Comparison of ENCODE assay signal across 8 mouse cellular contexts in genomic region chr11:77983191-77983936, GRCm38 (mm10). TPM values are rescaled to one million over a fixed set of nuclear protein-coding genes. Genes with fewer than 3 reads are reported as not detected.
DNase-seq lines count a peak whose midpoint lies in the region; ATAC-seq and TF ChIP-seq lines count a peak whose summit lies in the region.

No protein-coding gene starts in this region.

- peak overlapping the region; percentile 100 for H3K9ac ChIP-seq in heart, embryonic 14.5 days (ENCODE audit: low read length)
- H3K9ac ChIP-seq in liver, postnatal 0 days (replicated peaks): peak overlapping the region; percentile 96

- peak overlapping the region; percentile 91 for H3K4me2 ChIP-seq in heart, embryonic 14.5 days (ENCODE audit: low read length)
- H3K4me2 ChIP-seq in liver, postnatal 0 days (ENCODE audit: low read depth, low read length): peak overlapping the region; percentile 88

- 0% methylated on average over 29 of the region's 32 CpGs for WGBS in heart, embryonic 14.5 days
- WGBS in liver, postnatal 0 days (ENCODE audit: insufficient replicate concordance): under 1% methylated on average over 25 of the region's 32 CpGs
- under 1% methylated on average over 32 of the region's 32 CpGs for WGBS in olfactory bulb, adult 2 months

- peak overlapping the region; percentile 92 to 96 for H3K4me3 ChIP-seq in heart, embryonic 14.5 days (ENCODE audit: control insufficient read depth in 1 of 2, insufficient read depth in 1 of 2, low read depth in 1 of 2, low read length in 2 of 2)
- H3K4me3 ChIP-seq in liver, postnatal 0 days (ENCODE audit: low read depth, low read length): peak overlapping the region; percentile 93
- peak overlapping the region; percentile 96 for H3K4me3 ChIP-seq in olfactory bulb, adult 2 months (ENCODE audit: insufficient read depth, low read depth, low read length)

- H3K9me3 ChIP-seq in heart, embryonic 14.5 days (ENCODE audit: control insufficient read depth, low read length): no peaks in the 10 kb centered on the region
- H3K9me3 ChIP-seq in liver, postnatal 0 days (ENCODE audit: low read length): no peaks in the 10 kb centered on the region

- DNase-seq in right cerebral cortex, adult 2 months (ENCODE audit: low spot score in 2 of 2): peak; percentile 47 to 53
- no peak for DNase-seq in right cerebral cortex, adult 18-20 months
- DNase-seq in embryo, embryonic 10.5 days (ENCODE audit: low spot score): peak; percentile 67
- peak; percentile 39 to 74 for DNase-seq in kidney, postnatal 25 days
- DNase-seq in liver, postnatal 0 days: peak; percentile 72
- peak; percentile 63 to 69 for DNase-seq in thymus, postnatal 10 days (ENCODE audit: low spot score in 2 of 2)

- no peak for TF ChIP-seq CTCF in liver, postnatal 0 days (IDR thresholded peaks at IDR 0.05; ENCODE audit: low read depth)
- TF ChIP-seq CTCF in olfactory bulb, adult 2 months (IDR thresholded peaks at IDR 0.05; ENCODE audit: insufficient read depth, low read depth, low read length): no peak

- TF ChIP-seq EP300 in liver, postnatal 0 days (IDR thresholded peaks at IDR 0.05; ENCODE audit: low read depth): no peak

- H3K36me3 ChIP-seq in heart, embryonic 14.5 days (ENCODE audit: control insufficient read depth, insufficient read depth, low read length): peaks cover 25% of the 10 kb centered on the region
- peaks cover 13% of the 10 kb centered on the region for H3K36me3 ChIP-seq in liver, postnatal 0 days (replicated peaks; ENCODE audit: insufficient read depth, low read length)

- peak overlapping the region; percentile 81 to 93 for H3K27ac ChIP-seq in heart, embryonic 14.5 days (replicated peaks in 1 of 2; ENCODE audit: control insufficient read depth in 1 of 2, insufficient read depth in 1 of 2, low read depth in 2 of 2, low read length in 2 of 2)
- peak overlapping the region; percentile 94 for H3K27ac ChIP-seq in liver, postnatal 0 days (ENCODE audit: low read depth)
- peak overlapping the region; percentile 95 for H3K27ac ChIP-seq in olfactory bulb, adult 2 months (ENCODE audit: insufficient read depth, low read depth, low read length)

- H3K27me3 ChIP-seq in heart, embryonic 14.5 days (ENCODE audit: control insufficient read depth, insufficient read depth, low read length): 0 out of 2 replicates have a peak, but pooled peaks cover under 1% of the 10 kb centered on the region
- H3K27me3 ChIP-seq in liver, postnatal 0 days (ENCODE audit: insufficient read depth, low read length): no peaks in the 10 kb centered on the region

- no peak for ATAC-seq in heart, embryonic 14.5 days (ENCODE audit: insufficient number of reproducible peaks, insufficient read depth, low FRiP score, low read depth)
- ATAC-seq in liver, postnatal 0 days: no peak

- peaks cover 4 to 18% of the 10 kb centered on the region in 2 experiments for H3K4me1 ChIP-seq in heart, embryonic 14.5 days (ENCODE audit: control insufficient read depth in 2 of 2, insufficient read depth in 2 of 2, low read length in 2 of 2)
- H3K4me1 ChIP-seq in liver, postnatal 0 days (ENCODE audit: insufficient read depth): peaks cover 12% of the 10 kb centered on the region; the same call in 1 of the 2 replicates
- H3K4me1 ChIP-seq in olfactory bulb, adult 2 months (ENCODE audit: control insufficient read depth, insufficient read depth, low read length): peaks cover 5% of the 10 kb centered on the region; the same call in 1 of the 2 replicates

- TF ChIP-seq POLR2A in olfactory bulb, adult 2 months (IDR thresholded peaks at IDR 0.05; ENCODE audit: insufficient read depth, low read depth, low read length): no peak

RNA-seq across cellular contexts. Expression of gene Phf12, which starts 0.8 kb away (rescaled TPM):
- 10.8 and 11.6 TPM in 2 replicates for polyA plus RNA-seq in heart, embryonic 14.5 days (2014; fragmentation: Nextera tagmentation; extraction: Ambion mirVana)
- 5.0 and 5.1 TPM in 2 replicates for polyA plus RNA-seq in liver, postnatal 0 days (2015; fragmentation: Nextera tagmentation; extraction: Ambion mirVana)
- 389 TPM in 1 of 2 replicates, not detected in the other for polyA plus RNA-seq in olfactory bulb, adult 2 months (2012; ENCODE audit: insufficient read depth, insufficient read length, low replicate concordance, missing spikeins)

RNA-seq across cellular contexts. Expression of gene Dhrs13, which starts 48.7 kb away (rescaled TPM):
- polyA plus RNA-seq in heart, embryonic 14.5 days (2014; fragmentation: Nextera tagmentation; extraction: Ambion mirVana): 14.4 and 18.0 TPM in 2 replicates
- polyA plus RNA-seq in liver, postnatal 0 days (2015; fragmentation: Nextera tagmentation; extraction: Ambion mirVana): 9.2 and 10.6 TPM in 2 replicates
- polyA plus RNA-seq in olfactory bulb, adult 2 months (2012; ENCODE audit: insufficient read depth, insufficient read length, low replicate concordance, missing spikeins): not detected in 2 replicates

RNA-seq across cellular contexts. Expression of gene Sez6, which starts 52.8 kb away (rescaled TPM):
- polyA plus RNA-seq in heart, embryonic 14.5 days (2014; fragmentation: Nextera tagmentation; extraction: Ambion mirVana): 0.15 TPM in 1 of 2 replicates, not detected in the other
- polyA plus RNA-seq in liver, postnatal 0 days (2015; fragmentation: Nextera tagmentation; extraction: Ambion mirVana): not detected in 2 replicates
- 109 TPM in 1 of 2 replicates, not detected in the other for polyA plus RNA-seq in olfactory bulb, adult 2 months (2012; ENCODE audit: insufficient read depth, insufficient read length, low replicate concordance, missing spikeins)

RNA-seq across cellular contexts. Expression of gene Flot2, which starts 54.4 kb away (rescaled TPM):
- 95.2 and 98.3 TPM in 2 replicates for polyA plus RNA-seq in heart, embryonic 14.5 days (2014; fragmentation: Nextera tagmentation; extraction: Ambion mirVana)
- polyA plus RNA-seq in liver, postnatal 0 days (2015; fragmentation: Nextera tagmentation; extraction: Ambion mirVana): 23.1 and 25.9 TPM in 2 replicates
- polyA plus RNA-seq in olfactory bulb, adult 2 months (2012; ENCODE audit: insufficient read depth, insufficient read length, low replicate concordance, missing spikeins): not detected in 2 replicates

Comparison
In these comparisons a context has a peak if more than half of its experiments do, and no peak if none do; other contexts are left out.
1. RNA of gene Sez6, which starts 52.8 kb away (polyA plus RNA-seq): 109 TPM in olfactory bulb, adult 2 months; 0.15 TPM in heart, embryonic 14.5 days and not detected in liver, postnatal 0 days; every median in the first group is over 10 times any median in the second.
2. Peak in every context shown above with its lines, with median percentiles within 50 percentile points of each other: H3K27ac ChIP-seq and H3K4me3 ChIP-seq.